Mouse (Mus musculus): Measurements from ENCODE around the gene Rgl3.

- no peak for TF ChIP-seq CTCF (IDR thresholded peaks at IDR 0.05; ENCODE audit: low read depth, low read length)
- TF ChIP-seq POLR2A (IDR thresholded peaks at IDR 0.05; ENCODE audit: borderline replicate concordance, low read depth, low read length): no peak
Measured at GRCm38 (mm10) chr9:22012731-22013130, 23.5 kb upstream of the Rgl3 start.
